Mouse (Mus musculus): ENCODE data around the gene Ccr1l1. TPM values are rescaled to one million over a fixed set of nuclear protein-coding genes. Genes with fewer than 3 reads are reported as not detected.

Gene Ccr1l1
- polyA plus RNA-seq, 1 experiment from 2014 or later = not detected

GRCm38 (mm10) chr9:123933716-123934445 lies 44.3 kb downstream of the Ccr1l1 start:
- ATAC-seq (ENCODE audit: low FRiP score) = no peak
- H3K27me3 ChIP-seq (ENCODE audit: control insufficient read depth, insufficient read depth, low read length) = no peaks in the 10 kb centered on the region
- H3K27ac ChIP-seq (ENCODE audit: low read depth, low read length) = no peak overlapping the region
- H3K9ac ChIP-seq (ENCODE audit: low read length) = no peak overlapping the region
- no peaks in the 10 kb centered on the region for H3K9me3 ChIP-seq (ENCODE audit: control insufficient read depth, low read length)
- 94% methylated on average over 5 of the region's 5 CpGs for WGBS
- H3K36me3 ChIP-seq (ENCODE audit: control insufficient read depth, insufficient read depth, low read length) = no peaks in the 10 kb centered on the region
- no peak overlapping the region for H3K4me3 ChIP-seq (ENCODE audit: low read depth, low read length)
- no peak overlapping the region for H3K4me2 ChIP-seq
- no peaks in the 10 kb centered on the region for H3K4me1 ChIP-seq (ENCODE audit: control insufficient read depth, insufficient read depth, low read length)
- DNase-seq (ENCODE audit: low spot score, missing footprints) = no peak

GRCm38 (mm10) chr9:123932911-123933675 lies 45.1 kb downstream of the Ccr1l1 start:
- no peak overlapping the region for H3K4me3 ChIP-seq (ENCODE audit: low read depth, low read length)
- no peaks in the 10 kb centered on the region for H3K27me3 ChIP-seq (ENCODE audit: control insufficient read depth, insufficient read depth, low read length)
- H3K36me3 ChIP-seq (ENCODE audit: control insufficient read depth, insufficient read depth, low read length) = no peaks in the 10 kb centered on the region
- no peak overlapping the region for H3K4me2 ChIP-seq
- ATAC-seq (ENCODE audit: low FRiP score) (no peak), DNase-seq (ENCODE audit: low spot score, missing footprints) (no peak)
- H3K9me3 ChIP-seq (ENCODE audit: control insufficient read depth, low read length) = no peaks in the 10 kb centered on the region
- H3K27ac ChIP-seq (ENCODE audit: low read depth, low read length) = no peak overlapping the region
- H3K4me1 ChIP-seq (ENCODE audit: control insufficient read depth, insufficient read depth, low read length) = no peaks in the 10 kb centered on the region
- WGBS = 94% methylated on average over 19 of the region's 19 CpGs
- H3K9ac ChIP-seq (ENCODE audit: low read length) = no peak overlapping the region

GRCm38 (mm10) chr9:123931761-123932700 lies 46.2 kb downstream of the Ccr1l1 start:
- Histone ChIP-seq H3K27ac (ENCODE audit: low read depth, low read length) (no peak overlapping the region), H3K4me1 (ENCODE audit: control insufficient read depth, insufficient read depth, low read length) (no peaks in the 10 kb centered on the region), H3K4me3 (ENCODE audit: low read depth, low read length) (no peak overlapping the region), H3K4me2 (no peak overlapping the region), H3K9ac (ENCODE audit: low read length) (no peak overlapping the region), H3K9me3 (ENCODE audit: control insufficient read depth, low read length) (no peaks in the 10 kb centered on the region), H3K36me3 (ENCODE audit: control insufficient read depth, insufficient read depth, low read length) (no peaks in the 10 kb centered on the region), H3K27me3 (ENCODE audit: control insufficient read depth, insufficient read depth, low read length) (no peaks in the 10 kb centered on the region)
- no peak for DNase-seq (ENCODE audit: low spot score, missing footprints)
- 75% methylated on average over 6 of the region's 6 CpGs for WGBS
- ATAC-seq (ENCODE audit: low FRiP score) = no peak

GRCm38 (mm10) chr9:123930926-123931325 lies 47.3 kb downstream of the Ccr1l1 start:
- no peak overlapping the region for H3K9ac ChIP-seq (ENCODE audit: low read length)
- 95% methylated on average over 3 of the region's 3 CpGs for WGBS
- H3K36me3 ChIP-seq (ENCODE audit: control insufficient read depth, insufficient read depth, low read length) = no peaks in the 10 kb centered on the region
- no peak for ATAC-seq (ENCODE audit: low FRiP score)
- H3K4me2 ChIP-seq = no peak overlapping the region
- no peak overlapping the region for H3K4me3 ChIP-seq (ENCODE audit: low read depth, low read length)
- no peaks in the 10 kb centered on the region for H3K9me3 ChIP-seq (ENCODE audit: control insufficient read depth, low read length)
- no peak overlapping the region for H3K27ac ChIP-seq (ENCODE audit: low read depth, low read length)
- H3K4me1 ChIP-seq (ENCODE audit: control insufficient read depth, insufficient read depth, low read length) = no peaks in the 10 kb centered on the region
- H3K27me3 ChIP-seq (ENCODE audit: control insufficient read depth, insufficient read depth, low read length) = no peaks in the 10 kb centered on the region
- no peak for DNase-seq (ENCODE audit: low spot score, missing footprints)

- Histone ChIP-seq H3K27ac (ENCODE audit: low read depth, low read length) (no peak overlapping the region), H3K4me1 (ENCODE audit: control insufficient read depth, insufficient read depth, low read length) (no peaks in the 10 kb centered on the region), H3K27me3 (ENCODE audit: control insufficient read depth, insufficient read depth, low read length) (no peaks in the 10 kb centered on the region), H3K36me3 (ENCODE audit: control insufficient read depth, insufficient read depth, low read length) (no peaks in the 10 kb centered on the region), H3K9ac (ENCODE audit: low read length) (no peak overlapping the region), H3K4me2 (no peak overlapping the region), H3K9me3 (ENCODE audit: control insufficient read depth, low read length) (no peaks in the 10 kb centered on the region), H3K4me3 (ENCODE audit: low read depth, low read length) (no peak overlapping the region)
- ATAC-seq (ENCODE audit: low FRiP score) (no peak), DNase-seq (ENCODE audit: low spot score, missing footprints) (no peak)
- WGBS = 81% methylated on average over 3 of the region's 3 CpGs
Observed at GRCm38 (mm10) chr9:123930476-123930875, 47.7 kb downstream of the Ccr1l1 start.

GRCm38 (mm10) chr9:123929936-123930335 lies 48.3 kb downstream of the Ccr1l1 start:
- no peak for ATAC-seq (ENCODE audit: low FRiP score)
- no peak for DNase-seq (ENCODE audit: low spot score, missing footprints)
- Histone ChIP-seq H3K4me1 (ENCODE audit: control insufficient read depth, insufficient read depth, low read length) (no peaks in the 10 kb centered on the region), H3K9me3 (ENCODE audit: control insufficient read depth, low read length) (no peaks in the 10 kb centered on the region), H3K36me3 (ENCODE audit: control insufficient read depth, insufficient read depth, low read length) (no peaks in the 10 kb centered on the region), H3K9ac (ENCODE audit: low read length) (no peak overlapping the region), H3K4me2 (no peak overlapping the region), H3K27me3 (ENCODE audit: control insufficient read depth, insufficient read depth, low read length) (no peaks in the 10 kb centered on the region), H3K4me3 (ENCODE audit: low read depth, low read length) (no peak overlapping the region), H3K27ac (ENCODE audit: low read depth, low read length) (no peak overlapping the region)
- WGBS = 88% methylated on average over 4 of the region's 4 CpGs

GRCm38 (mm10) chr9:123928759-123929246 lies 49.4 kb downstream of the Ccr1l1 start:
- no peak for DNase-seq (ENCODE audit: low spot score, missing footprints)
- Histone ChIP-seq H3K27ac (ENCODE audit: low read depth, low read length) (no peak overlapping the region), H3K4me2 (no peak overlapping the region), H3K4me3 (ENCODE audit: low read depth, low read length) (no peak overlapping the region), H3K27me3 (ENCODE audit: control insufficient read depth, insufficient read depth, low read length) (no peaks in the 10 kb centered on the region), H3K4me1 (ENCODE audit: control insufficient read depth, insufficient read depth, low read length) (no peaks in the 10 kb centered on the region), H3K9me3 (ENCODE audit: control insufficient read depth, low read length) (no peaks in the 10 kb centered on the region), H3K9ac (ENCODE audit: low read length) (no peak overlapping the region), H3K36me3 (ENCODE audit: control insufficient read depth, insufficient read depth, low read length) (no peaks in the 10 kb centered on the region)
- 63% methylated on average over 8 of the region's 8 CpGs for WGBS
- no peak for ATAC-seq (ENCODE audit: low FRiP score)

- Histone ChIP-seq H3K36me3 (ENCODE audit: control insufficient read depth, insufficient read depth, low read length) (no peaks in the 10 kb centered on the region), H3K27ac (ENCODE audit: low read depth, low read length) (no peak overlapping the region), H3K27me3 (ENCODE audit: control insufficient read depth, insufficient read depth, low read length) (no peaks in the 10 kb centered on the region), H3K9me3 (ENCODE audit: control insufficient read depth, low read length) (no peaks in the 10 kb centered on the region), H3K4me2 (no peak overlapping the region), H3K9ac (ENCODE audit: low read length) (no peak overlapping the region), H3K4me3 (ENCODE audit: low read depth, low read length) (no peak overlapping the region), H3K4me1 (ENCODE audit: control insufficient read depth, insufficient read depth, low read length) (peaks cover 2% of the 10 kb centered on the region)
- WGBS = 78% methylated on average over 12 of the region's 12 CpGs
- ATAC-seq (ENCODE audit: low FRiP score) (no peak), DNase-seq (ENCODE audit: low spot score, missing footprints) (no peak)
Observed at GRCm38 (mm10) chr9:123928118-123928758, 50.0 kb downstream of the Ccr1l1 start.

All from midbrain, embryonic 11.5 days (tissue).